Mouse (Mus musculus): ENCODE measurements around the gene Pex19. TPM values are rescaled to one million over a fixed set of nuclear protein-coding genes. Genes with fewer than 3 reads are reported as not detected.

Gene Pex19
- polyA plus RNA-seq, 1 experiment: 184 TPM

- H3ac ChIP-seq (ENCODE audit: control insufficient read depth, insufficient read length): no peak overlapping the region
- H3K4me2 ChIP-seq (ENCODE audit: low read depth): no peak overlapping the region
- TF ChIP-seq SRF (IDR thresholded peaks at IDR 0.05; ENCODE audit: control insufficient read depth, insufficient read length, low read depth) (no peak), TCF12 (IDR thresholded peaks at IDR 0.05; ENCODE audit: insufficient read depth, poor library complexity, severe bottlenecking) (no peak), MAX (IDR thresholded peaks at IDR 0.05; ENCODE audit: low read depth) (no peak), E2F4 (IDR thresholded peaks at IDR 0.05; ENCODE audit: insufficient read depth) (no peak)
- H3K36me3 ChIP-seq (ENCODE audit: control insufficient read depth, insufficient read depth): peaks cover 25% of the 10 kb centered on the region
- H3K79me2 ChIP-seq (ENCODE audit: control insufficient read depth, insufficient read depth): peaks cover 24% of the 10 kb centered on the region
- H3K27me3 ChIP-seq (ENCODE audit: control insufficient read depth, insufficient read depth, insufficient read length): no peaks in the 10 kb centered on the region
- H3K4me3 ChIP-seq: peak overlapping the region; percentile 89
Measured at GRCm38 (mm10) chr1:172129108-172129507, 2.6 kb downstream of the Pex19 start.

- Histone ChIP-seq H3K4me3 (no peak overlapping the region), H3K36me3 (ENCODE audit: control insufficient read depth, insufficient read depth) (peaks cover 32% of the 10 kb centered on the region), H3K27me3 (ENCODE audit: control insufficient read depth, insufficient read depth, insufficient read length) (no peaks in the 10 kb centered on the region), H3ac (ENCODE audit: control insufficient read depth, insufficient read length) (no peak overlapping the region), H3K4me2 (ENCODE audit: low read depth) (no peak overlapping the region), H3K79me2 (ENCODE audit: control insufficient read depth, insufficient read depth) (peaks cover 24% of the 10 kb centered on the region)
- no peak for TF ChIP-seq SRF (IDR thresholded peaks at IDR 0.05; ENCODE audit: control insufficient read depth, insufficient read length, low read depth)
- TF ChIP-seq E2F4 (IDR thresholded peaks at IDR 0.05; ENCODE audit: insufficient read depth): no peak
- no peak for TF ChIP-seq USF1 (IDR thresholded peaks at IDR 0.05; ENCODE audit: low read depth)
- TF ChIP-seq MYOD1 (IDR thresholded peaks at IDR 0.05; ENCODE audit: control insufficient read depth in 1 of 3, insufficient read length in 2 of 3, low read depth in 2 of 3): no peak
- no peak for TF ChIP-seq CEBPB (IDR thresholded peaks at IDR 0.05; ENCODE audit: insufficient read depth, poor library complexity, severe bottlenecking)
- no peak for TF ChIP-seq TCF3 (IDR thresholded peaks at IDR 0.05; ENCODE audit: insufficient read length, low read depth)
- no peak for TF ChIP-seq REST (IDR thresholded peaks at IDR 0.05; ENCODE audit: insufficient read depth, insufficient read length)
- TF ChIP-seq POLR2A (IDR thresholded peaks at IDR 0.05; ENCODE audit: insufficient read length, low read depth): no peak
- no peak for TF ChIP-seq TCF12 (IDR thresholded peaks at IDR 0.05; ENCODE audit: insufficient read depth, poor library complexity, severe bottlenecking)
- no peak for TF ChIP-seq MYOG (IDR thresholded peaks at IDR 0.05; ENCODE audit: control insufficient read depth in 1 of 3, insufficient read depth in 1 of 3, insufficient read length in 2 of 3, low read depth in 2 of 3)
- no peak for TF ChIP-seq MAX (IDR thresholded peaks at IDR 0.05; ENCODE audit: low read depth)
- no peak for TF ChIP-seq POLR2AphosphoS2 (IDR thresholded peaks at IDR 0.05; ENCODE audit: insufficient read length, low read depth)
Measured at GRCm38 (mm10) chr1:172129780-172130179, 3.2 kb downstream of the Pex19 start.

GRCm38 (mm10) chr1:172132319-172132718 lies 5.8 kb downstream of the Pex19 start:
- H3K27me3 ChIP-seq (ENCODE audit: control insufficient read depth, insufficient read depth, insufficient read length): no peaks in the 10 kb centered on the region
- H3K4me3 ChIP-seq: no peak overlapping the region
- peaks cover 16% of the 10 kb centered on the region for H3K79me2 ChIP-seq (ENCODE audit: control insufficient read depth, insufficient read depth)
- peaks cover 47% of the 10 kb centered on the region for H3K36me3 ChIP-seq (ENCODE audit: control insufficient read depth, insufficient read depth)
- H3ac ChIP-seq (ENCODE audit: control insufficient read depth, insufficient read length): no peak overlapping the region
- no peak overlapping the region for H3K4me2 ChIP-seq (ENCODE audit: low read depth)
- peak in 1 of 3 experiments; percentile 2 for TF ChIP-seq MYOD1 (IDR thresholded peaks at IDR 0.05; ENCODE audit: control insufficient read depth in 1 of 3, insufficient read length in 2 of 3, low read depth in 2 of 3)
- no peak for TF ChIP-seq MYOG (IDR thresholded peaks at IDR 0.05; ENCODE audit: control insufficient read depth in 1 of 3, insufficient read depth in 1 of 3, insufficient read length in 2 of 3, low read depth in 2 of 3)
- TF ChIP-seq TCF12 (IDR thresholded peaks at IDR 0.05; ENCODE audit: insufficient read depth, poor library complexity, severe bottlenecking): no peak

GRCm38 (mm10) chr1:172133535-172133934 lies 7.0 kb downstream of the Pex19 start:
- Histone ChIP-seq H3K79me2 (ENCODE audit: control insufficient read depth, insufficient read depth) (peaks cover 4% of the 10 kb centered on the region), H3ac (ENCODE audit: control insufficient read depth, insufficient read length) (no peak overlapping the region), H3K27me3 (ENCODE audit: control insufficient read depth, insufficient read depth, insufficient read length) (no peaks in the 10 kb centered on the region), H3K4me2 (ENCODE audit: low read depth) (peak overlapping the region; percentile 70), H3K36me3 (ENCODE audit: control insufficient read depth, insufficient read depth) (peaks cover 47% of the 10 kb centered on the region), H3K4me3 (no peak overlapping the region)
- TF ChIP-seq REST (IDR thresholded peaks at IDR 0.05; ENCODE audit: insufficient read depth, insufficient read length) (no peak), POLR2AphosphoS2 (IDR thresholded peaks at IDR 0.05; ENCODE audit: insufficient read length, low read depth) (no peak), MYOG (IDR thresholded peaks at IDR 0.05; ENCODE audit: control insufficient read depth in 1 of 3, insufficient read depth in 1 of 3, insufficient read length in 2 of 3, low read depth in 2 of 3) (peak; percentile 71 to 88 (median 79)), USF1 (IDR thresholded peaks at IDR 0.05; ENCODE audit: low read depth) (no peak), MAX (IDR thresholded peaks at IDR 0.05; ENCODE audit: low read depth) (peak; percentile 43), POLR2A (IDR thresholded peaks at IDR 0.05; ENCODE audit: insufficient read length, low read depth) (no peak), MYOD1 (IDR thresholded peaks at IDR 0.05; ENCODE audit: control insufficient read depth in 1 of 3, insufficient read length in 2 of 3, low read depth in 2 of 3) (peak; percentile 96 to 100 (median 98)), TCF12 (IDR thresholded peaks at IDR 0.05; ENCODE audit: insufficient read depth, poor library complexity, severe bottlenecking) (peak; percentile 77), E2F4 (IDR thresholded peaks at IDR 0.05; ENCODE audit: insufficient read depth) (no peak), CEBPB (IDR thresholded peaks at IDR 0.05; ENCODE audit: insufficient read depth, poor library complexity, severe bottlenecking) (no peak), TCF3 (IDR thresholded peaks at IDR 0.05; ENCODE audit: insufficient read length, low read depth) (peak; percentile 68), SRF (IDR thresholded peaks at IDR 0.05; ENCODE audit: control insufficient read depth, insufficient read length, low read depth) (no peak)

- H3K27me3 ChIP-seq (ENCODE audit: control insufficient read depth, insufficient read depth, insufficient read length): no peaks in the 10 kb centered on the region
Measured at GRCm38 (mm10) chr1:172134072-172134471, 7.5 kb downstream of the Pex19 start.

More at GRCm38 (mm10) chr1:172134072-172134471, 7.5 kb downstream of the Pex19 start:
- Histone ChIP-seq H3K4me3 (no peak overlapping the region), H3K79me2 (ENCODE audit: control insufficient read depth, insufficient read depth) (no peaks in the 10 kb centered on the region), H3K36me3 (ENCODE audit: control insufficient read depth, insufficient read depth) (peaks cover 47% of the 10 kb centered on the region), H3ac (ENCODE audit: control insufficient read depth, insufficient read length) (no peak overlapping the region), H3K4me2 (ENCODE audit: low read depth) (peak overlapping the region; percentile 70)
- no peak for TF ChIP-seq USF1 (IDR thresholded peaks at IDR 0.05; ENCODE audit: low read depth)
- no peak for TF ChIP-seq TCF3 (IDR thresholded peaks at IDR 0.05; ENCODE audit: insufficient read length, low read depth)
- no peak for TF ChIP-seq MYOD1 (IDR thresholded peaks at IDR 0.05; ENCODE audit: control insufficient read depth in 1 of 3, insufficient read length in 2 of 3, low read depth in 2 of 3)
- peak; percentile 17 for TF ChIP-seq POLR2A (IDR thresholded peaks at IDR 0.05; ENCODE audit: insufficient read length, low read depth)
- TF ChIP-seq MYOG (IDR thresholded peaks at IDR 0.05; ENCODE audit: control insufficient read depth in 1 of 3, insufficient read depth in 1 of 3, insufficient read length in 2 of 3, low read depth in 2 of 3): no peak
- no peak for TF ChIP-seq CEBPB (IDR thresholded peaks at IDR 0.05; ENCODE audit: insufficient read depth, poor library complexity, severe bottlenecking)
